Mouse (Mus musculus) ovary, adult 10 weeks (tissue): ENCODE results near the gene Dhx40. TPM values are rescaled to one million over a fixed set of nuclear protein-coding genes. Genes with fewer than 3 reads are reported as not detected.

ENCODE experiments used
- polyA plus RNA-seq: library from polyadenylated mRNA; stranded (reverse); fragments of 350-450 nt; fragmentation: Illumina TruSeq; extraction: RNeasy Lipid Tissue Mini Kit (QIAGEN cat#74804); gene quantifications from one replicate; pipeline ENCODE4 v1.2.3, GENCODE M21; 2014

Gene Dhx40
- 198 TPM for polyA plus RNA-seq

DNA sequence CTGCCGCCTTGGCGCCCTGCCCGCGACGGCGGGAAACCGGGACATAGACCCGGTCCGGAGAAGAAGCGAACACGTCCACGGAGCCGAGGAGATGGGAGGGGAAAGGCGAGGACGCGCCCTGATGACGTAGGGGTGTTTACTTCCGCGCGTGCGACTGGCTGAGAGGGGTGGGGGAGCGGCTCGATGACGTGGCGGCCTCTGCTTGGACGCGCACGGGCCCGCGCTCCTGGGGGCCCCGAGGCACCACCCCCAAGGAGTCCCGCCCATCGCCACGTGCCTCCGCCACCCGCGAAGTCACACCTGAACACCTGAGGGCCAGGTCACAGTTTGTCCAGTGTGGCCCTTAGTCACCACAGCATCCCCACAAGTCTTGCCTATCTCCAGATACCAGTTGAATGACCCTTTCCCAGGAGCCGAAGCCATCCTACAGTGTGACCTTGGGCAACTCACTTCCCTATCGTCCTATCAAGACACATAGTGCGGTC lies at the start of gene Dhx40:
Gene Dhx40, minus strand, starts transcription at position 242 of the 485 bp plus-strand sequence.

GRCm38 (mm10) chr11:86757480-86758371 lies 49.8 kb downstream of the Dhx40 start, which contains the start of gene Cltc:
TSS of gene Cltc (minus strand) at chr11:86757565.

Other genes starting within 250 kb of the Dhx40 start
- 197 TPM for gene Vmp1, start 123.9 kb downstream of the Dhx40 start, polyA plus RNA-seq
- gene Ptrh2, start 123.8 kb downstream of the Dhx40 start, polyA plus RNA-seq = 31.0 TPM
- gene Cltc, start 50.2 kb downstream of the Dhx40 start, polyA plus RNA-seq = 432 TPM
- gene Ypel2, start 186.0 kb upstream of the Dhx40 start, polyA plus RNA-seq = 55.7 TPM